Mouse (Mus musculus) megakaryocyte progenitor cell, adult 5-6 weeks (primary cell): ENCODE results near the gene Rhno1. TPM values are rescaled to one million over a fixed set of nuclear protein-coding genes. Genes with fewer than 3 reads are reported as not detected.
A peak's percentile ranks its signal among the peaks of the same experiment; 100 is the strongest.

Experiments
- ATAC-seq: replicated peaks from 2 replicates; pipeline ENCODE4 v1.8.0; 2016; ENCODE audit warnings: mild to moderate bottlenecking, moderate TSS enrichment, inconsistent platforms; ENCODE audit not compliant: poor library complexity
- total RNA-seq, 2 experiments: library from RNA; stranded (forward) in 1 of 2; stranded (reverse) in 1 of 2; fragments of 157-497, 149-512 nt in 1 of 2; fragments of 200-1000 nt in 1 of 2; gene quantifications; 2 replicates each; pipeline versions ENCODE4 v1.2.3 to v1.2.4; 2015 to 2017

Rhno1 gene
- total RNA-seq (2015): 53.5 and 71.5 TPM in 2 replicates
- 47.8 and 54.8 TPM in 2 replicates for total RNA-seq (2017)

- ATAC-seq: peak; percentile 64
Measured at GRCm38 (mm10) chr6:128362381-128363006, at the start of gene Rhno1, which contains the start of gene Foxm1. Gene Rhno1 (minus strand): TSS chr6:128362911. Gene Foxm1 (plus strand): TSS chr6:128362967.

GRCm38 (mm10) chr6:128411115-128411514, 48.4 kb upstream of the Rhno1 start:
- peak; percentile 79 for ATAC-seq

DNA sequence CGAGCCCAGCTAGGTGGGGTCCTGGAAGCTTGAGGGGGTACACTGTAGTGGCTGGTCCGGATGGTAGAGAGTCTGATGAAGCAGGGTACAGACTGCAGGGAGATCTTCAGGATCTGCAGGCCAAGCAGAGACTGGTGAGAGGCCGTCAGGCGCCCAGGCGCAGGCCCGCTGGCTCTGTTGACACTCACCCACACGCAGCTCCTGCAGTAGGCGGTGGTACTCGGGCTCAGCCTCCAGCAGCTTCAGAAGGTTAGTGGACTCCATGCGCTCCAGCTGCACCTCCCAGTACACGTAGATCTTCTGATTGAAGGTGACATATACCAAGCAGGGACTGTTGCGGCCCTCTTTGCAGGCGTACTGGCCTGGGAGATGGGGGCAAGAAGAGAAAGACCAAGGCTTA, 47.6 kb upstream of the Rhno1 start:
- ATAC-seq: no peak

GRCm38 (mm10) chr6:128408544-128409125, 45.9 kb upstream of the Rhno1 start:
- ATAC-seq: peak; percentile 46

GRCm38 (mm10) chr6:128404708-128405107, 42.0 kb upstream of the Rhno1 start:
- ATAC-seq: peak; percentile 22

DNA sequence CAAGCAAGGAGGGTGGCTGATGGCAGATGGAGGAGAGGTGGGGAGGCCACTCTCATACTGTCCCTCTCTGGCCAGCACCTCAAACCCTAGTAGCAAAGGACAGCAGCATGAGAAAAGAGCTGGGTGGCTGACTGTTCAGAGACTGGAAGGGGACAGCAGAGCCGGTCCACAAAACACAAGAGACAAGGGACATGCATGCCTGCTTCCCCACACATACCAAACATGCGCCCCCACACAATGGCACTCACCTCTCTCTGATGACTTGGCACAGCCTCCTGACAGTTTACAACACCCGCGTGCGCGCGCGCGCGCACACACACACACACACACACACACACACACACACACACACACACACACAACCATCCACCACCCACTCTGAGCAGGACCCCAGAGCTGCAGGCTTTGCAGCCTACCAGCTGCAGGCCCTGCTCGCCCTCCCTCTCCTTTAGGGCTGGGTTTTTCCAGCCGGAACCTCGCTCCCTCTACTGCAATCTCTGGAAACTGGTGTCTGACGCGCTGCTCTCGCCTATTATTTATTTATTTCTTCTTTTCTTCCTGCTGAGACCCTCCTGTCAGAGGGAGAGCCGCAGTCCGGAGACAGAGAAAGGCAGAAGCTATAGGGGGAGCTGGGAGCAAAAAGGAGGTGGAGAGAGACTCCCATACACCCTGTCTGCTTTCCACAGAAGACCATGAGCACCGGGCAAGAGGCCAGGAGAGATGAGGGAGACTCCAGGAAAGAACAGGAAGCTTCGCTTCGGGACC, 36.9 kb upstream of the Rhno1 start:
- no peak for ATAC-seq

DNA sequence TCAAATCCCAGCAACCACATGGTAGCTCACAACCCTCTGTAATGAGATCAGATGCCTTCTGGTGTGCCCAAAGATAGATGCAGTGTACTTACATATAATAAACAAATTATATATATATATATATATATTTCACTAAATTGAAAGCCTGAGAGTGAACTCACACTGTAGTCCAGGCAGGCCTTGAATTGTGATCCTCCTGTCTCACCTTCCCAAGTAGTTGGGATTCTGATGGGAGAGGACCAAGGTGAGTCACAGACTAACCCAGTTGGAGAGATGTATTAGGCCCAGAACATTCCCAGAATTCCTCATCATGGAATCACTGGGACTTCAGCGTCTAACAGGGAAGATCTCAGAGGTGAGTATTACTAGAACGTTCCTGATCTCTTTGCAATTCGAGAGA, 36.3 kb upstream of the Rhno1 start, which contains the start of gene Nrip2:
TSS of gene Nrip2 (plus strand) at position 301 of the 400 bp plus-strand sequence.
- ATAC-seq: no peak

DNA sequence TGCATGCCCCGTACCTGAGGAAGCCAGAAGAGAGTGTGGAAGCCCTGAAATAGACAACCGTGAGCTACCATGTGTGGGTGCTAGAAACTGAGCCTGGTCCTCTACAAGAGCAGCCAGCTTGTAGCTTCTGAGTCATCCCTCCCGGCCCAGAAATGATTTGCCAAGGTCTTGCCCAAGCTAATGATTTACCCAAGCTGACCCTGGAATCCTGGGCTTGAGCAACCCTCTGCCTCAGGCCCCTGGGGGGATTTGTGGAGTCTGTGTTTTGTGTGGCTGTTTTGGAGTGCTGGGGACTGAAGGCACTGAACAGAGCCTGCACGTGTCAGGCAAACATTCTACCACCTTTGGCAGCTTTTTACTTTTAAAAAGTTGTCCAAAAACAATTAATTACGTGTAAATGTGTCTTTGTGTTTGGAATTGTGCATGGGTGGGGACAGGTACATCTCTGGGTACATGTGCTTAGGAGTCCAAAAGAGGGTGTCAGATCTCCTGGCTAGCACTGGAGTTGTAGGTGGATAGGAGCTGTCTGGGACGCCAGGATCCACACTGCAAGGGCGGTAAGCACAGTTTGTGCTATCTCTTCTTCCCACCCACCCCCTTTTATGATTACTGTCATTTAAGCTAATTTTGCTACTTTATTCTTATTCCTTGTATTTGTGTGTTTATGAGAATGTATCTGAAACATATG, 35.0 kb upstream of the Rhno1 start:
- no peak for ATAC-seq

DNA sequence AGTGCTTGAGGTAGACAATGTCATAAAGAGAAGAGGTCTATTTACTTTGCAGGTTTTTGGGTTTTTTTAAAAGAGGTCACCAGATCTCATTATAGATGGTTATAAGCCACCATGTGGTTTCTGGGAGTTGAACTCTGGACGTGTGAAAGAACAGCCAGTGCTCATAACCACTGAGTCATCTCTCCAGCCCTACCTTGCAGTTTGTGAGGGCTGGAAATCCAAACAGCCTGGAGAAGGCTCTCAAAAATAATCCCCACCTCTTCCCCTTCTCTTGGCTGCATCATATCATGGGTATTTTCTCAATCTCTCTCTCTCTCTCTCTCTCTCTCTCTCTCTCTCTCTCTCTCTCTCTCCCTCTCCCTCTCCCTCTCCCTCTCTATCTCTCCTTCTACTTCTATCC, 28.0 kb upstream of the Rhno1 start:
- ATAC-seq: no peak

DNA sequence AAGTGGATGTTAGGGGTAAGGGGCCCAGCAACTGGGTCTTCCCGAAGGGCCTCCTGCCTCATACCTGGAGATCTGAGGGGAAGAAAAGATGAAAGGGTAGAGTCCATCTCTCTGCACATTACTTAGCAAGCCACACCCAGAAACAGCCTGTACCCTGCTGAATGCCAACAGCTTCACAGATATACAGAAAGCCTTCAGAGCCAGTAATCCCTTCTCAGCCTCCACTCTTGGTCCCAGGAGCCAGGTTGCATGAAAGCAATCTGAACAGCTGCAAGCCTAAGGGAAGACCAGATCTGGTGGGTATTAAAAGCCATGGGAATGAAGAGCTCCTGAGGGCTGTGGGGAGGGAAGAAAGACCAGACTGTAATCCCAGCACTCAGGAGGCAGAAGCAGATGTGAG, 26.5 kb upstream of the Rhno1 start:
- no peak for ATAC-seq

DNA sequence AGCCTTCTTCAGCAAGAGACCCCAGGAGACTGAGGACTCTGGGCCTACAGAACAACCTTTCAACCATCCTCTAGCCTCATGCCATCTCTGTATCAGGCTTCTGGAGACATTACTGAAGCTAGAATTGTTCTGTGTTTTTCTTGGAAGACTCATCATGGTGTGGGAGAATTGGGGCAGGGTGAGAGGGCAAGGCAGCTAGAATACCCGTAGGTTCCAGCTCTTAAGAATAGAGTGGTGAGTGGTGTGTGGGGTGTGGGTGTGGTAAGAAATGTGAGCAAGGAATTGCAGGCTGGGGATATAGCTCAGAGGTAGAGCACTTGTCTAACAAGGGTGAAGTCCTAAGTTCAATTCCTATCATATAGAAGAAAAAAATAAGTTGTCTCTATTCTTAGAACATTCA, 22.3 kb upstream of the Rhno1 start:
- no peak for ATAC-seq

DNA sequence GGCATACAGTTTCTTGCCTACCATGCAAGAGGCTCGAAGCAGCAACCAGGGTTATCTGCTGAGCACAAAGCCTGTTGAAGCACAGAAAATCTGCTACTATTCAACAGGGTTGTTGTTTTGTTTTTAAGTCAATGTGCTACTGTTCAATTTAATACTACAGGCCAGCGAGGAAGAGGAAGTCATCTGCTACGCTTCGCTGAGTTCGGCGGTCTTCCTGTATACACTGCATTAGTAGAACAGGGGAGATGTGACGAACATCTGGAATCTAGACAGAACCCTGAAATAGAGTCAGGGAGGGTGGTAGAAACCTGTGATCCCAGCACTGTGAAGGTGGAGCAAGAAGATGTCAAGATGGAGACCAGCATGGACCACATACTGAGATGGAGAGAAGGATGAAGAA, 21.0 kb upstream of the Rhno1 start:
- ATAC-seq: no peak

DNA sequence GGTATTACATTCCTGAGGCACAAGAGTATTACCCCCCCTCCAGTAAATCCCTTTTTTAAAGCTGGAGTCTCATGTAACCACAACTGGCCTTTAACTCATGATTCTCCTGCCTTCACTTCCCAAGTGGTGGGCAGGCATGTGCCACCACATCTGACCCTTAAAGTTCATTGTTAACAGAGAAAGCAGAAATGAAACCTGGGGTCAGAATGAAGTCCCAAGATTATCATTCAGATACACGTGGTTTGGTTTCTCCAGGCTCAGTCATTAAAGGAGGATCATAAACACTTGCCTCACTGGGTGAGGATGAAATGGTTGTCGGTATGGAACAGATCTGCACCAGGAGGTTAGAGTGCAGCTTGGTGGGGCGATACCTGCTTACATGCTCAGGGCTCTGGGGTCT, 18.5 kb upstream of the Rhno1 start:
- ATAC-seq: peak; percentile 76

DNA sequence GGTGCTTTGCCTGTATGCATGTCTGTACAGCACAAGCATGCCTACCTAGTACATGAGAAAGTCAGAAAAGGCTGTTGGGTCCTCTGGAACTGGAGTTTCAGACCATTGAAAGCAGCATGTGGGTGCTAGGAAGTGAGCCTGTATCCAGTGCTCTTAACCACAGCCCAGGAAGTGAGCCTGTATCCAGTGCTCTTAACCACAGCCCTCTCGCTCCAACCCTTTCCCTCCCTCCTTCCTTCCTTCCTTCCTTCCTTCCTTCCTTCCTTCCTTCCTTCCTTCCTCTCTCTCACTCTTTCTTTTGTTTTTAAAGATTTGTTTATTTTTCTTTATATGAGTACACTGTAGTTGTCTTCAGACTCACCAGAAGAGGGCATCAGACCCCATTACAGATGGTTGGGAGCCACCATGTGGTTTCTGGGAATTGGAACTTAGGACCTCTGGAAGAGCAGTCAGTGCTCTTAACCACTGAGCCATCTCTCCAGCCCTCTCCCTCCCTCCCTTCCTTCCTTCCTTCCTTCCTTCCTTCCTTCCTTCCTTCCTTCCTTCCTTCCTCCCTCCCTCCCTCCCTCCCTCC, 18.0 kb upstream of the Rhno1 start:
- 0 out of 2 replicates have a peak, but pooled peaks have one; percentile 18 for ATAC-seq

DNA sequence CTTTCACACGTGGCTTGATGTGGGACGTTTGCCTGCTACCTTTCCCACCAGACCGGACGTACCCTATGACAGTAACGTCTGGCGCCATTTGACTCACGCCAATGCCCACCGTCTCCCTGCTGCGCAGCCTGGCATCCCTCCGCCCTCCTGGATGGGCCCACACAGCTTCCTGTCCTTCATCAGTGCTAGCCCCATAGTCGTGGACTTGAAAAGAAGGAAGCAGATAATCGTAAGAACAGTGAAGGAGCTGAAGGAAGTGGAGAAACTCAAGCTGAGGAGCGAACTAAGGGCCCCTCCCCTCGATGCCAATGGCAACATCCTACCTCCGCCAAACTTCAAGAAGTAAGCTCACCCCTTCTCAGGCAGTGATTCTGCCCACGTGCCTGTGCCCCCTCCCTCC, 16.9 kb upstream of the Rhno1 start:
- ATAC-seq: peak; percentile 63

GRCm38 (mm10) chr6:128376371-128377085, 13.8 kb upstream of the Rhno1 start:
- ATAC-seq: no peak

- no peak for ATAC-seq
Measured at GRCm38 (mm10) chr6:128375192-128375591, 12.5 kb upstream of the Rhno1 start, which contains the start of the genes Tex52 and Gm44596. Gene Tex52 (plus strand): TSS chr6:128375456. Gene Gm44596 (plus strand): TSS chr6:128375503.

- ATAC-seq: no peak
Measured at GRCm38 (mm10) chr6:128370040-128370439, 7.3 kb upstream of the Rhno1 start.

DNA sequence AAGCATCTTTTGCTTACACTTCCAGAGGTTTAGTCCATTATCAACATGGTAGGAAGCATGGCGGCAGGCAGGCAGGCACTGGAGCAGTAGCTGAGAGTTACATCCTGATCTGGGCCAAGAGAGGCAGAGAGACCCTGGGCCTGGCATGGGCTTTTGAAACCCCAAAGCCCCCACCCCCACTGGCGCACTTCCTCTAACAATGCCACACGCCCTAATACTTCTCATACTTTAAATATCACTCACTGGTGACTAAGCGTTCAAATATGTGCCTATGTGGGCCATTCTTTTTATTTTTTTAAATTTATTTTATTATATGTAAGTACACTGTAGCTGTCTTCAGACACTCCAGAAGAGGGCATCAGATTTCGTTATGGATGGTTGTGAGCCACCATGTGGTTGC, 3.8 kb upstream of the Rhno1 start:
- ATAC-seq: no peak

GRCm38 (mm10) chr6:128364721-128365120, 2.0 kb upstream of the Rhno1 start:
- no peak for ATAC-seq
